Mouse (Mus musculus): ENCODE data around the gene Nr5a1.

GRCm38 (mm10) chr2:38698623-38699022 lies 15.7 kb downstream of the Nr5a1 start:
- no peak for TF ChIP-seq CTCF (IDR thresholded peaks at IDR 0.05; ENCODE audit: low read depth, low read length)
- TF ChIP-seq POLR2A (IDR thresholded peaks at IDR 0.05; ENCODE audit: borderline replicate concordance, low read depth, low read length): no peak
